Mouse (Mus musculus) 416B (cell line): ENCODE data around the gene Zscan18.
"Not testable (repeated sequence)": the region's sequence is repeated elsewhere in the genome, so short reads cannot be mapped to it uniquely, and the experiment has no call there.

ENCODE experiments used
- DNase-seq: peaks from one replicate; pipeline ENCODE4 v3.0.0; 2011; ENCODE audit warnings: low read depth

Zscan18 gene

DNA sequence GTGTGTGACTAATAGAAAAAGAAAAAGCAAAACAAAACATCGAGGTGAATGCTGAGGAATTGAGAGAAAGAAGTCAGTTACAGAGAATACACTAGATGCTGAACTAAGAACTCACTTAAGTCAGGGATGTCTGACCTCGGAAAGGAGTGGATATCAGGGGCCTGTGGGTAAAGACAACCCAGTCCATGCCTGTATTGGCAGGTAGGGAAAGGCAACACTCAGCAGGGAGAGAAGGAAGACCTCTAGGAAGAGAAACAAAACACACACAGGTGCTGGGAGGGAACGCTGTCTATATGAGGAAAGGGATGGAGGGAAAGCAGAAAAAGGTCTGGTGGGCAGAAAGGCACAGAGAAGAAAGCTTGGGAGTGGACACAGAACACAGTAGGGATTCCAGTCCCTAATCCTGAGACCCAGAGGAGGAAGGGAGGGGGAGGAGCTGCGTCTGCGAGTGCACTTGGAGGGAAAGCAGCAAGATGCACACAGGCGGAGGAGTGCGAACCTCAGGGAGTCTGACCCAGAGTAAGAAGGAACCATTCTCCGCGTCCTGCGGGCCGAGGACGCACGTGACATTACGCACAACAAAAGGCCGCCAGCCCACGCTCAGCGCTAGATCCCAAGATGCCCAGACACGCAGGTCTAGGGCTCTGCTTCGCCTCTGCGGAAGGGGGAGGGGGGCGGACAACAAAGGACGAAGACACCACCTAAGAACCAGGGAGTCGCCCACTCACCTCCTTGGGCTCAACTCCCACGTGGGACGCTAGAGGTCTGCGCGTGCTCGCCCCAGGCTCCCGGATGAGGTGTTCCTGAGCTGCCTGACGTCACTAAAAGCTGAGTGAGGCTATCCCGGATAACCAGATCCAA is at the start of gene Zscan18:
Gene Zscan18 (minus strand): TSS at position 770 of the 861 bp plus-strand sequence.
- no peak for DNase-seq

DNA sequence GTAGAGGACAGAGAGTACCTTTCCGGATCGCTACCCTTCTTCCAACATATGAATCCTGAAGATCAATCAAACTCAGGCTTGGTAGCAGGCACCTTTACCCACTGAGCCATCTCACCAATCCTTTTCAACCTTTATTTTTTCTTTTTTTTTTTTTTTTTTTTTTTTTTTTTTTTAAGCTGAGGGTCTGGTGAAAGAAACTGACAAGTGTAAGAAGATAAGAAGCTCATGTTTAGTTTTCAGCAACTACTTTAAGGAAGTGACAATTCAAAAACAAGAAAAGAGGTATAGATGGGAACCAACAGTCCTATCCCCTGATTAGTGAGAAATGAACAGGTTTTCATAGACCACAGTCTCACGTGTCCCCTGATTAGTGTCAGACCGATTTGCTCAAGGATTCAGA is 32.3 kb upstream of the Zscan18 start:
- DNase-seq = no peak

DNA sequence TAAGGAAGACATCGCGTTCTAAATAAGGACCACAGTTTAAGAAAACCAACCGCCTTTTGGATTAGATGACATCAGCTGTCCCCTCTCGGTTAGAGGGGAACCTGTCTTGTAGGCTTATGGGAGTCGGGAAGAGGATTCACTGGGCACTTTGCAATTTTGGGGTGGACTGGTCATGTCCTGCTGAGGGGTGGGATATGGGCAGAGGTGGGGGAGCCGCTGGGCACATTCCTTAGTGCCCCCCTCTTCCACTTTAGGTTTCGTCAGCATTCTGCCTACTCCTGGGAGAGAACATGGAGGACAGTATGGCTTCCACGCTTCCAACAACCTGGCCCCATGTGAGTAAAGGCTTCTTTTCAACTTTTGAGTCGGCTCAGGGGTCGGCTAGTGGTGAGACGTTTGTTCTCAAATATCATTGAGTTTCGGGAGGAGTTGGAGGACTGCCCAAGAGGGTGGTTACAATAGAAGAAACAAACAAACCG is 31.8 kb upstream of the Zscan18 start:
- DNase-seq = peak; percentile 40

- peak; percentile 90 for DNase-seq
These were observed 31.0 kb upstream of the Zscan18 start, which contains the start of gene Zfp110 for GRCm38 (mm10) chr7:12834162-12835120. Gene Zfp110 (plus strand): TSS chr7:12834761.

- DNase-seq = peak; percentile 88
These were observed 15.3 kb upstream of the Zscan18 start, which contains the start of gene Zfp329 for GRCm38 (mm10) chr7:12818521-12819295. Gene Zfp329 (minus strand): TSS chr7:12818858.

DNA sequence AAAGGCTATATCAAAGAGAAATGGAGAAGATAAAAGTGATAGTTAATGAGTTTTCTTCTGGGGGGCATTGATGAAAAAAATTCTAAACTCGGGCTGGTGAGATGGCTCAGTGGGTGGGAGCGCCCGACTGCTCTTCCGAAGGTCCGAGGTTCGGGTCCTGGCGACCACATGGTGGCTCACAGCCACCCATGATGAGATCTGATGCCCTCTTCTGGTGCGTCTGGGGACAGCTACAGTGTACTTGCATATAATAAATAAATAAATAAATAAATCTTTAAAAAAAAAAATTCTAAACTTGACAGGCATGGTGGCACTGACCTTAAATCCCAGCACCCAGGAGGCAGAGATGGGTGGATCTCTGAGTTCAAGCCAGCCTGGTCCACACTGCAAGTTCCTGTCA is 12.1 kb upstream of the Zscan18 start:
- no peak for DNase-seq

- DNase-seq = no peak
These were observed 264 bp upstream of the Zscan18 start for GRCm38 (mm10) chr7:12803727-12804071.

- no peak for DNase-seq
These were observed 3.9 kb downstream of the Zscan18 start for GRCm38 (mm10) chr7:12799554-12799953.

DNA sequence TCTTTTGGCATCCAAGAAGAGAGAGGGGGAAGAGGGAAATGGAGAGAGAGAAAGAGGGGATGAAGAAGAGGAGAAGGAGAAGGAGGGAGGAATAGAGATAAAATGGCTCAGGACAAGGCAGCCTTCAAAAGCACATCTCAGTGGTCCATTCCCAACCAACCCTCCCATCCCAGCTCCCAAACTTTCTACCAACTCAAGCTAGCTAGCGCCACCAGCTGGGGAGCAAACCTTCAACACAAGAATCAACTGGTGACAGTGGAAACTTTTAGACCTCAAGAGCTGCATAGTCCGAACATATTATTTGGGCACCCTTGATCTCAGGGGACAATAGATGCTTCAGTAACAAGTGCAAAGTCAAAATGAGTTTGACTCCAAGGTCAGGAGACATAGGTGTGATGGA is 5.5 kb downstream of the Zscan18 start:
- no peak for DNase-seq

DNA sequence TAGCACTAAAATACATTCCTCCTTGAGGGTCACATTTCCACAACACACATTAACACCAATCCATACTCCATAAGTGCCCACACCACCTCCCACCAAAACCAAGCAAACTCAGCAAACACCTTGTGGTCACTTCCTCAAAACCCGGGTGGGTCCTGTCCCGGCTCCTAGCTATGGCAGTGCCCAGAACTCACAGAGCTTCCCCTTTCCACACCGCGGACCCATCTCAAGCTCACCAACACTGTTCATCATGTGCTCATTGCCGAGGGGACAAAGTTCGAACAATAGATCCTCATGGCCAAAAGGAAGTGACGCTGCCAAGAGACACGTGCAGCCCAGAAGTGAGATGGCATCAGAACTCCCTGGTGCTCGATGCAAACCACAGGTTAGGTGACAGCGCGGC is 10.8 kb downstream of the Zscan18 start:
- DNase-seq = not testable (repeated sequence)

GRCm38 (mm10) chr7:12788025-12788424 is 15.4 kb downstream of the Zscan18 start:
- no peak for DNase-seq

DNA sequence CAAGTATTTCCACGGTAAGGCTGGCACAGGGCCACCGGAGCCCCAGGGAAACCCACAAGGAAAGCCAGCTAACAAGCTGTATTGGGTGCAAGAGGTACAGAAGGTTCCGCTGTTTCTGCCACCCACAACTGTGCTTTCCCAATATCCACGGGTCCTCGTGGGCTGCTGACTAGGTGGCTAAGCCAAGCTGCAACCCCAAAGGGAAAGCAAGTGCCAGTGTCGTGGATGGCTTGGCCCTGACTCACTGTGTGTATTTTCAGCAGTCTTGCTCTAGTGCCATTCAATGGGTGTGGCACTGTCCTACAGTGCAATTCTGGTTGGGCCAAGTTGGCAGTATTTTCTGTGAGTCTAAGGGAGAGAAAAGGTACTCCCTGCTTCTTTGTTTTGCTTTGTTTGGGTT is 16.1 kb downstream of the Zscan18 start:
- DNase-seq = no peak

GRCm38 (mm10) chr7:12780151-12780830 is 23.1 kb downstream of the Zscan18 start:
- DNase-seq = no peak

DNA sequence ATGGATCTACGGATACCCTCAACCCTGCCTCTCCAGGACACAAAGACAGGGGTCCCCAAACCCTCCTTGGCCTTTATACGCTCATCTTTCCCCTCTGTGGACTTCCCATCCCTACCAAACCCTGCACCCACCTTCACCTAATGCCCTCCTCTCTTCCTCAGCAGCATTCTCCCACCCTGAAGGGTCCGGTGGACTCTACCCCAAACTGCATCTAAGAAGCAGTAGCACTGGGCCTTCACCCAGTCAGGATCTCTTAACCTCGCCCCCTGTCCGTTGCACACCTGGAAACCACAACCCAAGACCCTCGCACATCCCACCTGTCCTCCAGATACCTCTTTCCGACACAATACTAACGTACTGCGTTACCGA is 23.7 kb downstream of the Zscan18 start:
- no peak for DNase-seq

GRCm38 (mm10) chr7:12779141-12779540 is 24.3 kb downstream of the Zscan18 start:
- no peak for DNase-seq

GRCm38 (mm10) chr7:12774606-12775005 is 28.8 kb downstream of the Zscan18 start:
- peak; percentile 17 for DNase-seq

DNA sequence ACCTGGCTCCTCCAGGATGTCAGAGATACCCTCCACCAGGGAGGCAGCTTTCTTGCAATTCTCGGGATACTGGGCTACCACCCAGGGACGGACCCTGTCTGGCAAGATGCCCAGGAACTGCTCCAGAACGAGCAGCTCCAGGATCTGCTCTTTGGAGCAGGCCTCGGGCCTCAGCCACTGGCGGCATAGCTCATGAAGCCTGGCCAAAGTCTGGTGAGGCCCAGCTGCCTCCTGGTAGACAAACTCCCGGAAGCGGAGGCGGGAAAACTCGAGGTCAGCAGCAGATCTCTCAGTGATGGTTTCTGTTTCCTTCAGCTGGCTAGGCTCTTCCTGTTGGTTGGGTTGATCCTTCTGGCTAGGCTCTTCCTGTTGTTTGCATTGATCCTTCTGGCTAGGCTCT is 29.3 kb downstream of the Zscan18 start:
- DNase-seq = peak; percentile 3

GRCm38 (mm10) chr7:12749431-12750198 is 53.8 kb downstream of the Zscan18 start:
- DNase-seq = no peak

DNA sequence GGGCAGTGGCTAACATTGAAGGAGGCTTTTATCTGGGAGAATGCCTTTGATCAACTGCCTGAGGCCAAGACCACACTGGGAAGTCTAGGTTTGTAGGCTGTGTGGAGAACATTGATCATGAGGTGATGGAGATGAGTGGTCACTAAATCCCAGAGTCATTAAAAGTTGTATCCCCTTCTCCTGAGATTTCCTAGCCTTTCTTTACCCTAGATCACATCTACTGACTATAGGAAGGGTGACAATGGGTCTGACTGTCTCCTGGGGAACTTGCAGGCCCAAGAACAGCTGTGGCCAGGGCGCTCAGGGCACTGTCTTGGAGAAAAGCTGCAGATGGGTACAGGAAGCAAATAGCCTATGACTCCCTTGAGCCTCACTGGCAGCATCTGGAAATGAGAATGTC is 68.5 kb downstream of the Zscan18 start, which contains the start of gene Vmn2r56:
Gene Vmn2r56 (minus strand): TSS at position 101 of the 400 bp plus-strand sequence.
- DNase-seq = no peak
